Mouse (Mus musculus) kidney, adult 8-10 months (tissue): ENCODE data around the gene Chaf1a.

Experiments
- DNase-seq, 2 experiments: peaks; one replicate each; pipeline ENCODE4 v3.0.0; 2022

Chaf1a gene

DNA sequence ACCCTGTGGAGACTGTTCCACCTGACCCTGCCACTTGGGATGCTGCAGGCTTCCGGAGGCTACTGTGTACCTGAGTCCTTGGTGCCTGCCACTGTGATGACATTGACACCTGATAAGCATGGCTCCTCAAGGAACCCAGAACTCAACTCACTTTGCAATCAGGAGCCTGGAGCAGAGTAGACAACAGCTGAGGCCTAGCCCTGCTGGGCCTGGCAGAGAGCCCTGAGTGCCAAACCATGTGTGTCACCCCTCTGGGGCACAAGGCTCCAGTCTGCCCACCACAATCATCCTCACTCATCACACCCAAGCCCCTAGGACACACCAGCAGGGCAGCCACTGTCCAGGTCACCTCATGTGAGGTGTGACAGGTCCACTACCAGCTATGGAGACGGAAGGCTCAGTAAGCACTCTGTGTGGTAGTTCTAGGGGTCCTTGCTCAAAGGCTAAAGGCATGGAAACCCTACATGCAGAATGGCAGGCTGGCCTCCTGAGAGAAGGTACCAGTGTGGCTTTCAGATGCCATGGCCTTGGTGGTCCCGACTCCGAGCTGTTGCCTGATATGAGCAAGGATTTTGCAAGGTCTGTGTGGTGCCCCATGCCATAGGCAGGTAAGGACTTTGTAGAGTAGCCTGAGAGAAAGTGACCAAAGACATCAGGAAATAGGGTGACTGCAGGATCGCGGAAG, 19.7 kb upstream of the Chaf1a start:
- no peak for DNase-seq

DNA sequence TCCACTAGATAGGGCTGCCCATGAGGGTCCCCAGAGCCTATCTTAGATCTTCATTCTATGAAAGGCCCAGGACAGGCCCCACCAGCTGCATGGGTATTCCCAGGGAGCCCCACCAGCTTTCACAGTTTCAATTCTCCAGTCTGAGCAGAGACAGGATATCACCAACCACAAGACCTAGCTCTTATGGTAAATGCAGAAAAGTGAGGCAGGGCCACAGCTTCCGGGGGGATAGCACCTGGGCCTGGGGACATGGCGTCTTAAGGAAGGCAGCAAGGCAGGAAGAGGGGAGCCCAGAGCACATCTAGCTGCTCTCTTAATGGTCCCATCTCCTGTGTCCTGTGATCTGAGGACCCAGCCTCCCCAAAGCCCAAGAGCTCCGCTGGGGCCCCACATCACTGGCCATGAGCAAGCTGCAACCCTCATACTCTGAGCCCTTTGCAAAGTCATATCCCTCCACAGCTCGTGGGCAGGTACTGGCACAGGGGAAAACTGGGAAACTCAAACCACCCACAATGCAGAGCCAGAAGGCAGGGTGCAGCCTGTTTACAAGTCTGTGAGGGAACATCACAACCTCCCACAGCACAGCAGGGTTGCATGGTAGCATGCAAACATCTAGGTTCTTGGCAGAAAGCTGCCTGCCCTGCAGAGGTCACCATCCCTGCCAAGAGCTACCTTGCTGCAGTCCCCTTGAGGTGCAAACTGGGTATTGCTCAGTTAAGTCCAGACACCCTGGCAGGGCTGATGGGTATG, 18.9 kb upstream of the Chaf1a start:
- no peak for DNase-seq

DNA sequence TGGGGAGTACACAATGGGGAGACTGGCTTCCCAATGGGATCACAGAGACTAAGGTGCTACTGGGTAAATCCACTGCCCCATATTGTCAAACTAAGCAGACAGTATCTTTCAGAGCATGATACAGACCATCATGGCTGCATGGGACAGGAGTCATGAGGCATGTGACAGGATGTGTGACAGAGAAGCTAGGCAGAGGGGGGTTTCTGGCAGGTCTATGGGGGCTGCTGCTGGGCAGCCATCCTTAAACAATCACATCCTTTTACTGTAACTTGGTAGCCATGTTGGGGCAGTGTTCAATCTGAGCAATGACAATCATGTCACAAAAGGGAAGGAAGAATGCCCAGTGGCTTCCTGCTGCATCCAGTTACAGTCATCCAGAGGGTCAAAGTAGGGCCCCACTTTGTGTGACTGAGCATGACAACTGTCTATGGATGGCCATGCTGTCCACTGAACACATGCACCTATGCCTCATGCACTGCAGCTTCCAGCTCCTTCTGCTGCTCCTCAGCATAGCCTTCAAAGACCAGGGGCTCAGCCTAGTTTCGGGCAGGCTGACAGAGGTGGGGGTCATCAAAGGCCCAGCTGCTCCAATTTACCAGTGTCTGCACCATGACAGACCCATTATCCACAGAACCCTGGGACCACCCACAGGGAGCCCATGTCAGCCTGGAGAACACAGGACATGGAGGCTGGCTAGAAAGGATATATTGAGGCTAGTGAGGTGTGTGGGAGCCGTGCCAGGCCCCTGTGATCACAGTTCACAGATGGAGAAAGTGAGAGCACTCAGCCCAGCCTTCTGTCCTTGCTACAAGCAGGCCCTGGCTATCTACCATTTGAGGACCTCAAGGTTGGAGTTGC, 17.9 kb upstream of the Chaf1a start:
- no peak for DNase-seq

DNA sequence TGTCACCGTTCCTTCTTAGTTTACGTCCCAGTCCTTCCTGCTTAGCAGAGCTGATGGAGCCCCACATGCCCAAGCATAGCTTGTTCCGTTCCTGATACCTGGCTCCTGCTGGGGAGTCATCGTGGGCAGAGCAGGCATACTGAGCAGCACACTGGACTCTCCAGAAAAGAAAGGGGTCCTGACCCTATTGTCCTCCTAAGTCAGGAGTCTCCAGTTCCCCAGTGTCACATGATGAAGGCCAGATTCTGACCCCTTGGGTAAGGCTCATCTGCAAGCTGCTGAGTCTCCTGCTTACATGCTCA, 17.3 kb upstream of the Chaf1a start:
- DNase-seq: no peak

DNA sequence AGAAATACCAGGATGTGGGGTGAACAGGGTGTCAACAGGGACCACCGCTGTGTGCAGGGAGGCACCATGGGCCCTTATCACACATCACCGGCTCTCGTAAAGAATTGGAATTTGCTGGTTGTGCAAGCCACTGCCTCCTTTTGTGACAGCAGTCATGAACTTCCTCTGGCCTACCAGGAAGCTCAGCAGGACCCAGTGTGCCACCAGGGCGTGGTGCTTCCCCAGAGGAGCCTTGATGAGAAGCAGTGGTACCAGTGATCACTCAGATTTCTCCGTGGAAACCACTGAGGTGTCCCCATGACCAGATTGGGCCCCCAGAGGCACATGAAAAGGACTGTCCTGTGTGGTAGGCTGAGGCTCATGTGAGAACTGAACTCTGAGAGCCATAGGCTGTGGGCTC, 16.9 kb upstream of the Chaf1a start:
- no peak for DNase-seq

DNA sequence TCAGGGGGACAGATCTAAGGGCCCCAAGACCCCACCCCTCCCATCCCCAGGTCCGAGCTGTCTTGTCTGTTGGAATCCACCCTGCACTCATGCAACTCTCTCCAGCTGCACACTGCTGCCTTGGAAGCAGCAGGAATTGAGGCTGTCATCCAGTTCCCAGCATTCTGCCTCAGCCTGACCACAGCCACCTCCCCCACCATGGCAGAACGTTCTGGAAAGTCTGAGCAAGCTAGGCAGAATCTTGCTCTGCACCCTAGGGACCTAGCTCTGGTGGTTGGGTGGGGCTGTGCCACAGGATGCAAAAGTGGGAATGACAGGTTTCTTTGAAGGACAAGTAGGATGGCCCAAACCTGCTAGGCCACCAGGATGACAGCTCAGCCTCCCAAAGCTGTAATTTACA, 15.8 kb upstream of the Chaf1a start:
- DNase-seq: no peak

DNA sequence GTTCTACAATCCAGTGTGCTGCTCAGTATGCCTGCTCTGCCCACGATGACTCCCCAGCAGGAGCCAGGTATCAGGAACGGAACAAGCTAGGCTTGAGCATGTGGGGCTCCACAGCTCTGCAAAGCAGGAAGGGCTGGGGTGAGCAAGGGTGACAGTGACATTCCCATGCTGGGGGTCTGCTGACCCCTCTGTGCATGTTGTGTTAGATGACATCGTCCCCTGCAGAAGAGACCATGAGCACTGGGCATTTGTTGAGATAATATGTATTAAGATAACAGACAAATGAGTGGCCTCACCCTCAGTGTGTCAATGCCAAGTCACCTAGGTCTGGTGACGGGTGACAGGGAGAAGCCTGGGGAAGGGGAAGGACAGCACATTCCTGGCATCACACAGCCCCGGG, 15.3 kb upstream of the Chaf1a start:
- no peak for DNase-seq

DNA sequence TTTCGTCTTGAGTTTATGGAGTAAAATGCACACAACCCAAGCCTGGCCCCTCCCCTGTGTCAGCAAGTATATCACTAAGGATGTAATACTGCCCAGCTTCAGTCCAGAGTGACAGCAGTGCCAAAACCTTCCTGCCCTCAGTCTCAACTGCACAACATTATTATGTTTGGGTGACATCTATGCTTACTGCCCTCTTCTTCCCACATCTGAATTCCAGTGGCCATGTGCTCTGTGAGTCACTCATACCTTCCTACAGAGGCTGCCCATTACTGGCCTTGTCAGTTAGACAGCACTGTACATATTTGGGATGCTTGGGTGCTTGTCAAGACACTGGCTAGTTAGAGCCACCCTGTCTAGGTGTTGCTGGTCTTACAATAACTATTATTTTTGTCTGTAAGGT, 13.9 kb upstream of the Chaf1a start:
- DNase-seq: no peak

DNA sequence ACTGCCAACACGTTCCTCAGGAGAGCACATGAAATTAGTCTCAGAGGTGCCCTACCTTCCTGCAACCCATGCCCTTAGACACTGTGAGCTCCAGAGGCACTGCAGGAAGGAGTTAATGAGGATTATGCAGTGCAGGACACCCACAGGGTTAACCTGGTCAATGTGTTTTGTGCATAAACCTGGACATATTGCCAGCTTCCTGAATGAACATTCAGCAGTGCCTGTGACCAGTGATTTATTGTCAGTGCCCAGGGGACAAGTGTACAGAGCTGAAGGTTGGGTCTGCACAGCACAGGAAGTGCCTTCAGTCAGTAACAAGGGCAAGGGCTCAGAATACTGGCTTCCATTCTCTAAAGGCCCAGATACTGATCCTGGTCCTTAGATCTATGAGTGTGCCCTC, 13.4 kb upstream of the Chaf1a start:
- DNase-seq: peak in 1 of 2 experiments; percentile 56

DNA sequence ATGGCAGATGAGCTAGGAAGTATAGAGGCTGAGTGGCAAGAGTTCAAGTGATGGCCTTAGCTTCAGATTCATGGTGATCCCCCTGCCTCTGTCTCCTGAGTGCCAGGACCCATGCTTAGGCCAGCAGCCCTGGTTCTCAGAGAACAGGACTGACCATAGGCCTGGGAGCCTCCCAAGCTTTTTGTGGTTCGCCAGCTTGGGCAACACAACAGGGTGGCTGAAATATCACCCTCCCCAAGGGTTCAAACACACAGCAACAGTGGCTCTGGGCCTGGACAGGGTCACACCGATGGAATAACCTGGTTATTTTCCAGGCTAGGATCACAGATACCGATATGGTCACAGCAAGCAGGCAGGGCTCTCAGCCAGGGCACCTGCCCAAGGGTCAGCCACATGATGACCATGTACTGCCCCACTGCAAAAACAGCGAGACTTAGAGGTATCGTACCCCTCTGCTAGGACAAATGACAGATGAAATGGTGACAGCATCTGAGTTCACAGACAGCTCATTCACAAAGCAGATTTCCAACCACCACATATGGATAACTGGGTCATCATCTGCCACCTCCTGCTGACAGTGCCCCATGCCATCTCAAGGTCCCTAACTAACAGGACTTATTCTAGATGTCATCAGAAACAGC, 12.3 kb upstream of the Chaf1a start:
- DNase-seq: no peak

DNA sequence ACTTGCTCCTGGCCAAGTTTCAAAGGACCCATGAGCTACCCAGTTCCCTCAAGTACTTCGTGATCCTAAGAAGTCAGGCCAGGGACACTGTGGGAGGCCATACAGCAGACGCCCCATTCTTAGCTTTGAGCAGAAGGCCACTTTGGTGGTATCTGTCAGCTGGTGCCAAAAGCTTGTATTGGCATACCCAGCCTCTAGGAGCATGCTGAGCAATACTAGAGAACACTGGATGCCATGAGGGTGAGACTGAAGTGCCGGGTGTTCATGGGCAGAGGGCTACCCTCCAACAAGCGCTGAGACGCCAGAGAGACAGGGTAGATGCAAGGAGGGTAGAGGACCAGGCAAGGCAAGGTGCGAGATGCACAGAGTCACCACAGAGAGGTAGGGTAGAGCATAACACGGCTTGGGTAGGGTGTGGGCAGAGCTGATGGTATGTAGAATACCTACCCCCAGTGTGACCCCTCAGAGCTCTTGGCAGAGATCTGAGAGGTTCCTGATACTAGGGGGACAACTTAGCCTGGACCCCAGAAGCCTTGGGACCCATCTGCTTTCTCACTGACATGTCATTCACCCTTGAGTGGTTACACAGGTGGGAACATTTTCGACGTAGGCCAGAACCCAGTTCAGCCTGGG, 9.9 kb upstream of the Chaf1a start:
- DNase-seq: no peak

DNA sequence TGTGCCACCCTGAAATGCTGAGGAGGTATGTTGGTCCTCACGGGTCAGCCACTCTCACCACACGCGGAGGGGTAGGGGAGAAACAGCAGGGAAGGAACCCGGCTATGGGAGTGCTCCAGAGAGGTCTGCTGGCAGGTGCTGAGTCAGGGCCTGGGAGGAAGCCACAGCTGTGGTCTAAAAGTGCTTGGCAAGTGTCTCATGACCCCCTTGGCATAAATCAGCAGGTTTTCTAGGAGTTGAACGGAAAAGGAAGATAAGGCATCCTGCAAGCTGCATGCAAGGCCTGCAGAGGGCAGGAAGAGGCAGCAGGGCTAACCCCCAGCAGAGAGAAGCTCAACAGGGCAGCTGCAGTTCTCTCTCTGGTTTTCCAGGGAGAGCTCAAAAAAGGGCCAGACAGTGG, 9.3 kb upstream of the Chaf1a start:
- peak; percentile 69 to 79 for DNase-seq

DNA sequence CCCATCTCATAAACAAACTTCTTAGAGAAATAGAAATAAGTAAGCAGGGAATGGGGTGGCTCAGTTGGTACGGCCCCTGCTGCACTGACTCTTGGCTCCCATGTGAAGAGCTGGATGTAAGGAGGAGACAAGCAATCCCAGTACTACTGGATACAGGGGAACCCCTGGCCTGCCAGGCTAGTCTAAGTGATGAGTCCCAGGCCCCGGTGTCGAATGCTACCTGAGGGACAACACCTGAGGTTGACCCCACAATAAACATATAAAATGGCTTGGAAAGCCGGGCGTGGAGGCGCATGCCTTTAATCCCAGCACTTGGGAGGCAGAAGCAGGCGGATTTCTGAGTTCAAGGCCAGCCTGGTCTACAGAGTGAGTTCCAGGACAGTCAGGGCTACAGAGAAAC, 8.8 kb upstream of the Chaf1a start:
- DNase-seq: no peak

DNA sequence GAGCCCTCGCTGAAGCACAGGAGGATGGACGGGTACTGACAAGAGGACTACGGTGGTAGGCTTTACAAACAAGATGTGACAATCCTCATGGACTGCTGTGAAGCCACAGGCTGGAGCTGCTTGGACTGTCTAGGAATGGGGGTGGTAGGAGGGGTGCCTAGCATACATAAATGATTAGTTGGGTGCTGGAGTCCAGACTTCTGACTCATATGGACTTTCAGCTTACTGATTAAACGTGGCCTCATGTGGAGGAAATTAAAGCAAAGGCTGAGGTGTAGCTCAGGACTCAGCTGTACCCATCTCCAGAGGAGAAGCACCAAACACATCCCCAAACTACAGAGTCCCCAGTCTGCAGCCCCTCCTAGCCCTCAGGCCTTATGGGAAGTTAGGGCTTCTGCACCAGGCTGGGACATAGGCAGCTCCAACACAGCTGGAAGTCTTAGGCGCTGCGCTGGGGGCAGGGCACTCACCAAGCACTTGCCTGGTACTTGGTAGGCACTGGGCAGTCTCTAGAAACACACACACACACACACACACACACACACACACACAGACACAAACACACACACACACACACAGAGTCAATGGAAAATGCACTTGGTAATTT, 8.0 kb upstream of the Chaf1a start:
- DNase-seq: peak in 1 of 2 experiments; percentile 60

DNA sequence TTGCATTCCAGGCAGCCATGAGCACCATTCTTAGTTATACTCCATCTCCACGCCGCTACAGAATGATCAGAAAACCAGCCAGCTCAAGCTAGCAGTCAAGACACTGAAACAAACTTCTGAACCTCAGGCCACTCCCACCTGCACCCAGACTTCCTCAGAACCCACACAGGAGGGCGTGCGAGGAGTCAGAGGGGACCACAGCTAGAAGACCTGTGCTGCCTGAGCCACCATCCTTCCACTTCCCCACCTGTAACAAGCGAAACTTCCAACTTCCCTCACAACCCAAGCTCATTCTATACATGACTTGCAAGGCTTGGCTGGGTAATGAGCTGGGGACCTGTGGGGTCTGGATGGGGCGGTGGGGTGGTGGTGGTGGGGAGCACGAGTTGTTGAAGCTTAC, 7.4 kb upstream of the Chaf1a start:
- DNase-seq: no peak

DNA sequence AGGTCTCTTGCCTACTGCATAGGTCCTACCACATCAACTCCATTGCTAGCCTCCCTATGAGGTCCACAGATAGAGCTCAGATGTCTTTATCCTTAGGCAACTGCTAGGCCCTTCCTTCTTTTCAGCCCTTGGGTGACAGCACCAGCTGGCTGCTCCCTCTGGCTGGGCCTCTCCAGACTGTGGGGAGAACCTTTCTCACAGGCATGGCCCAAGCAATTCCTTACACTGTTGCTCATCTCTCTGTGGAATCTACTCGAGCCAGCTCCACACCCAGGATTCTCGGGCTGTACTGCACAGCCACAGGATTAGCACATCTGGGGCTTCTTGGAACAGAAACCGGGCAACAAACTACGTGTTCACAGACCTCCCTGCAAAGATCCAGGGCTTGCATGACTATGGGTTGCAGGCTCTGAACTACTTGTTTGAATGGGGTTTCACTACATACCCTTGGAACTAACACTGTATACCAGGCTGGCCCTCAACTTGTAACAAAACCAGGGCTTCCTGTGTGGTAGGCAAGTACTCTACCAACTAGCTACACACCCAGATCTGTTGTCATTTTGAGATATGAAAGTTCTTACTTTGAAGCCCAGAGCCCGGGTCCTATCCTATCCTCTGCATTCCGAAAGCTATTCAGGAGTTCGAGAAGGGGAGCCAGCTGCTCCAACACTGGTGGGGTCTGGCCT, 6.1 kb upstream of the Chaf1a start:
- no peak for DNase-seq

DNA sequence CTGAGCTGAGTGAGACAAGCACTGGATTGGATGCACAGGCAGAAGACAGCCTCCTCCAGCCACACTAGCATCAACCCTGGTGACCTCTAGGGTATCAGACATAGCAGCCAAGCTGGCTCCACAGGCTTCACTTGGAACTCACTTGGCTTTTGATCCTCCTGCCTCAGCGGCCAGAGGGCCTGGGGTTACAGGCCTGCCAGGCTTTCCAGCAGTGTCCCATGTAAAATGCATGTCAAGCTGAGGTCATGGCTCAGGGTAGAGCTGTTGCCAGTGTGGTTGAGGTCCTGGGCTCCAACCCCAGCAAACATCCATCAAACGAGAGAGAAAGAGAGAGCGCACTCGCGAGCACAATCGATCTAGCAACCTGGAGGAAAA, 5.5 kb upstream of the Chaf1a start:
- DNase-seq: no peak

DNA sequence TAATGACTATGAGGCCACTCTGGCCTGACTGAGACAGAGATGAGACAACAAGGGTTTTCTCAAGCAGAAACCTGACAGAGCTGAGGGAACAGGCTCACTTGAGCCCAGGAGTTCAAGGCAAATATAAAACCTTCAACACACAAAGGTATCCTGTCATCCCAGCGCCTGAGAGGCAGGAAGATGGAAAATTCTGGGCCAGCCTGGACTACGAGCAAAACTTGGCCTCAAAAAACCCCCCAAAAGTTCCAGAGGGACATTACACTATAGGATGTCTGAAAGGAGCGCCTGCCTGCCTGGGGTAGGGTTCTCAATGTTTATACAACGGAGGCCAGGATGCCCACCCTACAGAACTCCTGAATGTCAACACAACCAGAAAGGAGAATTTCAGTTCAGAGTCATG, 5.0 kb upstream of the Chaf1a start:
- no peak for DNase-seq

DNA sequence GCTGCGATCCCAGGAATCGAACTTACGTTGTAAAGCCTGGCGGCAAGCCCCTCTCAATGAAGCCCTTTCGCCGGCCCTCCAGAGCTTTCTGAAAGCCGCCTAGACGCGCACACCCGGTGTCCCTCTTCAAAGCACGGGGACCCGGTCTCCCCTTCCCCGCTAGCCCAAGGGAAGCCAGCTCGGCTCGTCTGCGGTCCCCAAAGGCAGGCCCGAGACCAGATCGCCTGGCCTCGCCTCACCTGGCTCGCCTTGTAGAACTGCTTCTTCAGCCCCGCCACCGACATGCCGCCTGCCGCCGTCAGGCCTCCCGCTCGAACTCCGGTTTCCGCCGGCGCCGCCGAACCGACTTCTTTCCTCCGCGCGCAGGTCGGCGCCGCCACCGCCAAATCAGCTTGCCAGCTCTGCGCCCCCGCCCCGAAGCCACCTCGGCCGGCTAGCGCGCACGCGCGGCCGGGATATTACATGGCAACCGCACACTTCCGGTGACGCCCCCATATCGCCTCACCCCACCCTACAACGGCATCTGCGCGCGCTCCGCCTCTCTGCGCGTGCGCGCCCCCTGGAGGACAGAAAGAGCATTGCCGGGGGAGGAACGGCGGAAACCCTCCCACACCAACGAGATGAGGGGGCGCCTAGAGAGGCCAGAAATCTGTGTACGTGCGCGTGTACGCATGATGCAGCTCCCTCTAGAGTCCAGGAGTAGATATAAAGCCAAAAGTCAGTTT, 3.9 kb upstream of the Chaf1a start, which contains the start of gene Sh3gl1:
TSS of gene Sh3gl1 (minus strand) at position 460 of the 725 bp plus-strand sequence.
- peak; percentile 98 to 99 for DNase-seq

DNA sequence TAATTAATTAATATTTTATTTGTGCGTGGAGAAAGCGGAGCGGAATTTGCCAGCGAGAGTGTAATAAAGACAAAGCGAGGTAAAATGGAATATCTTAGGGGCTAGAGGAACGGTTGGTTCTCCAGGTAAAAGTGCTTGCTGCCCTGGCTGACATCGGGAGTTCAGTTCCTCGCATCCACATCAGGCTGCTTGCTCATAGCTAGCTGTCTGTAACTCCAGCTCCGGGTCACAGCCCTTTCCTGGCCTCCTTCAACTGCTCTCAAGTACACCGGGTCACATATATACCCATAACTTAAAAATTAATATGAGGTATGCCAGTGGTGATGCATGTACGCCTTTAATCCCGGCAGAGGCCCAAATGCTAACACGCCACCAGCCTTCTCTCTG, 3.3 kb upstream of the Chaf1a start:
- no peak for DNase-seq

DNA sequence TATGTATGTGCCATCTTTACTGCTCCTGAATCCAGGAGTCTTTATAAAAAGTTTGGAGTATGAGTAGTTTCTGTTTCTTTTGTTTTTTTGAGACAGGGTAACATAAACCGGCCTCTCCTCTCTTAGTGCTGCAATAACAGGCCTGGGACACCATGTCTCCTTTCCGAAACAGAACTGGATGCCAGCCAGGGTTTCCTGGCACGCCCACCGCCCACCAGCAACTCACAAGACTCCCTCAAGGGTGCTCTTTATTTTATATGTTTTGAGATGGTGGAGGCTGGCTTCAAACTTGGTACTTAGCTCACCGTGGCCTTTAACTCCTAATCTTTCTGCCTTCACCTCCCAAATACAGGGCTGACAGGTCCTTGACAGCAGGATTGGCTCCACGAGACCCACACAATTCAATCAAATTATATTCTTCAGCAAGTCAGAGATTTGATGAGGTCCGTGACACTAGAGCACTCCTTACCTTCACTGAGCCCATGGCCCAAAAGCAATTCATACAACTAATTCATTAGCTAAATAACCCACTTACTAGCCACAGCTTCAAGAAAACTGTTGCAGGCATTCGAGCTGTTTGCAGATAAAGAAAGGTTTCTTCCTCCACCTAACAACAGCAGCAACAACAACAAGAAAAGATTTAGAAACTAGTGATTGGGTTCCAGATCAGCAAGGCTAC, 1.5 kb upstream of the Chaf1a start:
- DNase-seq: no peak
